Mouse (Mus musculus) intestine, embryonic 16.5 days (tissue): ENCODE measurements around the gene Klf8. TPM values are rescaled to one million over a fixed set of nuclear protein-coding genes. Genes with fewer than 3 reads are reported as not detected.
"Not testable (repeated sequence)": the region's sequence is repeated elsewhere in the genome, so short reads cannot be mapped to it uniquely, and the experiment has no call there.

Experiments used
- ATAC-seq: fragments of 200-750 bp; cut with Nextera tagmentation; 2 replicates; pipeline ENCODE4 v1.8.0; 2017; ENCODE audit warnings: moderate TSS enrichment, moderate library complexity
- H3K27ac ChIP-seq: fragments of 300-500 bp; sonication (generic); 2 replicates; pipeline ENCODE4 v1.5.1; 2014; ENCODE audit warnings: mild to moderate bottlenecking, low read length
- H3K27me3 ChIP-seq: fragments of 300-500 bp; sonication (generic); replicated peaks from 2 replicates; pipeline ENCODE4 v1.6.1; 2014; ENCODE audit warnings: low read length, control low read depth, mixed read lengths; ENCODE audit not compliant: control insufficient read depth, insufficient read depth
- H3K36me3 ChIP-seq: fragments of 300-500 bp; sonication (generic); 2 replicates; pipeline ENCODE4 v1.6.1; 2014; ENCODE audit warnings: low read length, control low read depth; ENCODE audit not compliant: control insufficient read depth, insufficient read depth
- H3K4me1 ChIP-seq: fragments of 300-500 bp; sonication (generic); 2 replicates; pipeline ENCODE4 v1.6.1; 2014; ENCODE audit warnings: low read length, control low read depth, mixed read lengths; ENCODE audit not compliant: control insufficient read depth, insufficient read depth
- H3K4me2 ChIP-seq: fragments of 300-500 bp; sonication (generic); 2 replicates; pipeline ENCODE4 v1.6.1; 2014; ENCODE audit warnings: low read depth, low read length, control low read depth
- H3K4me3 ChIP-seq: fragments of 300-500 bp; sonication (generic); 2 replicates; pipeline ENCODE4 v1.5.1; 2014; ENCODE audit warnings: mild to moderate bottlenecking, low read length
- H3K9ac ChIP-seq: fragments of 300-500 bp; sonication (generic); 2 replicates; pipeline ENCODE4 v1.6.1; 2014; ENCODE audit warnings: low read depth, low read length
- H3K9me3 ChIP-seq: fragments of 300-500 bp; sonication (generic); 2 replicates; pipeline ENCODE4 v1.6.1; 2016; ENCODE audit warnings: low read length, control low read depth; ENCODE audit not compliant: control insufficient read depth
- WGBS: fragments of 180-500 bp; shearing (Covaris S2); extraction: QIAGEN DNeasy Blood & Tissue Kit; methylation state at CpG from one replicate; pipeline ENCODE4 v1.1.7; 2014; 5-methylcytosine and 5-hydroxymethylcytosine counted together
- polyA plus RNA-seq: library from polyadenylated mRNA; unstranded; fragments of >200 nt; fragmentation: Nextera tagmentation; extraction: Ambion mirVana; gene quantifications from 2 replicates; pipeline ENCODE4 v1.2.1, GENCODE M21; 2015

Gene Klf8
- polyA plus RNA-seq, 1 experiment from 2014 or later = 0.50 TPM

GRCm38 (mm10) chrX:153323105-153323504 is 85.8 kb downstream of the Klf8 start:
- Histone ChIP-seq H3K36me3 (no peaks in the 10 kb centered on the region), H3K9me3 (no peaks in the 10 kb centered on the region), H3K27me3 (no peaks in the 10 kb centered on the region), H3K4me3 (no peak overlapping the region), H3K9ac (no peak overlapping the region), H3K4me1 (no peaks in the 10 kb centered on the region), H3K4me2 (no peak overlapping the region), H3K27ac (no peak overlapping the region)
- peak; percentile 69; the same call in 1 of the 2 replicates for ATAC-seq
- WGBS = 46% methylated on average over 3 of the region's 3 CpGs

GRCm38 (mm10) chrX:153334140-153334539 is 96.9 kb downstream of the Klf8 start:
- WGBS = 75% methylated on average over 3 of the region's 3 CpGs
- not testable (repeated sequence) for ATAC-seq, H3K36me3 ChIP-seq, H3K27ac ChIP-seq, H3K4me1 ChIP-seq, H3K4me2 ChIP-seq, H3K9me3 ChIP-seq, H3K27me3 ChIP-seq, H3K9ac ChIP-seq, H3K4me3 ChIP-seq

GRCm38 (mm10) chrX:153359331-153360215 is 122.3 kb downstream of the Klf8 start:
- Histone ChIP-seq H3K4me2 (peak overlapping the region; percentile 81), H3K4me3 (peak overlapping the region; percentile 51), H3K27me3 (no peaks in the 10 kb centered on the region), H3K4me1 (no peaks in the 10 kb centered on the region), H3K27ac (no peak overlapping the region), H3K9me3 (no peaks in the 10 kb centered on the region), H3K9ac (peak overlapping the region; percentile 36), H3K36me3 (no peaks in the 10 kb centered on the region)
- peak; percentile 86 for ATAC-seq
- 11% methylated on average over 43 of the region's 43 CpGs for WGBS

- Histone ChIP-seq H3K4me1 (no peaks in the 10 kb centered on the region), H3K9me3 (no peaks in the 10 kb centered on the region), H3K4me3 (peak overlapping the region; percentile 51), H3K27me3 (no peaks in the 10 kb centered on the region), H3K27ac (no peak overlapping the region), H3K36me3 (no peaks in the 10 kb centered on the region), H3K9ac (peak overlapping the region; percentile 36; the same call in 1 of the 2 replicates), H3K4me2 (peak overlapping the region; percentile 81)
- ATAC-seq = peak; percentile 63; the same call in 1 of the 2 replicates
- WGBS = 14% methylated on average over 15 of the region's 15 CpGs
Measured at GRCm38 (mm10) chrX:153360216-153360590, 122.9 kb downstream of the Klf8 start.

GRCm38 (mm10) chrX:153360666-153361269 is 123.5 kb downstream of the Klf8 start:
- Histone ChIP-seq H3K27ac (no peak overlapping the region), H3K4me3 (peak overlapping the region; percentile 51), H3K9ac (peak overlapping the region; percentile 36; the same call in 1 of the 2 replicates), H3K36me3 (no peaks in the 10 kb centered on the region), H3K4me2 (peak overlapping the region; percentile 81), H3K4me1 (no peaks in the 10 kb centered on the region), H3K9me3 (no peaks in the 10 kb centered on the region), H3K27me3 (no peaks in the 10 kb centered on the region)
- 32% methylated on average over 8 of the region's 9 CpGs for WGBS
- no peak for ATAC-seq

- Histone ChIP-seq H3K4me1 (no peaks in the 10 kb centered on the region), H3K4me2 (no peak overlapping the region), H3K9ac (no peak overlapping the region), H3K4me3 (no peak overlapping the region), H3K9me3 (no peaks in the 10 kb centered on the region), H3K36me3 (no peaks in the 10 kb centered on the region), H3K27ac (no peak overlapping the region), H3K27me3 (no peaks in the 10 kb centered on the region)
- 35% methylated on average over 5 of the region's 5 CpGs for WGBS
- ATAC-seq = peak; percentile 75
Measured at GRCm38 (mm10) chrX:153366754-153367153, 129.5 kb downstream of the Klf8 start.

GRCm38 (mm10) chrX:153369780-153370179 is 132.5 kb downstream of the Klf8 start:
- Histone ChIP-seq H3K4me2 (no peak overlapping the region), H3K4me3 (no peak overlapping the region), H3K27me3 (no peaks in the 10 kb centered on the region), H3K27ac (no peak overlapping the region), H3K4me1 (no peaks in the 10 kb centered on the region), H3K9me3 (no peaks in the 10 kb centered on the region), H3K9ac (no peak overlapping the region), H3K36me3 (no peaks in the 10 kb centered on the region)
- WGBS = 39% methylated on average over 8 of the region's 8 CpGs
- ATAC-seq = no peak

- Histone ChIP-seq H3K4me1 (no peaks in the 10 kb centered on the region), H3K4me3 (no peak overlapping the region), H3K27me3 (no peaks in the 10 kb centered on the region), H3K4me2 (no peak overlapping the region), H3K9ac (no peak overlapping the region), H3K27ac (no peak overlapping the region), H3K36me3 (no peaks in the 10 kb centered on the region), H3K9me3 (no peaks in the 10 kb centered on the region)
- no peak; the same call in 1 of the 2 replicates for ATAC-seq
- WGBS = 59% methylated on average over 3 of the region's 3 CpGs
Measured at GRCm38 (mm10) chrX:153375105-153375504, 137.8 kb downstream of the Klf8 start.

GRCm38 (mm10) chrX:153381753-153382152 is 144.5 kb downstream of the Klf8 start:
- 77% methylated on average over 3 of the region's 3 CpGs for WGBS
- no peaks in the 10 kb centered on the region for H3K36me3 ChIP-seq
- H3K4me3 ChIP-seq = no peak overlapping the region
- H3K4me2 ChIP-seq = no peak overlapping the region
- no peaks in the 10 kb centered on the region for H3K9me3 ChIP-seq
- H3K27me3 ChIP-seq = no peaks in the 10 kb centered on the region
- ATAC-seq = no peak
- H3K4me1 ChIP-seq = no peaks in the 10 kb centered on the region
- H3K9ac ChIP-seq = no peak overlapping the region
- no peak overlapping the region for H3K27ac ChIP-seq
